Mouse (Mus musculus): ENCODE data around the gene Mtor. TPM values are rescaled to one million over a fixed set of nuclear protein-coding genes. Genes with fewer than 3 reads are reported as not detected.

Gene Mtor
- polyA plus RNA-seq, 1 experiment from 2014 or later = 17.7 TPM

GRCm38 (mm10) chr4:148603376-148604139 lies 155.1 kb downstream of the Mtor start:
- no peak overlapping the region for H3K4me2 ChIP-seq
- H3K36me3 ChIP-seq = 0 out of 2 replicates have a peak, but pooled peaks cover 6% of the 10 kb centered on the region
- 73% methylated on average over 10 of the region's 10 CpGs for whole genome bisulfite sequencing
- no peak overlapping the region for H3K9ac ChIP-seq (replicated peaks)
- ATAC-seq (ENCODE audit: low FRiP score) = no peak
- no peaks in the 10 kb centered on the region for H3K4me1 ChIP-seq
- H3K27me3 ChIP-seq (replicated peaks) = no peaks in the 10 kb centered on the region
- no peak overlapping the region for H3K27ac ChIP-seq (replicated peaks)
- H3K4me3 ChIP-seq (replicated peaks) = no peak overlapping the region
- H3K9me3 ChIP-seq (replicated peaks) = no peaks in the 10 kb centered on the region

GRCm38 (mm10) chr4:148604141-148604540 lies 155.7 kb downstream of the Mtor start:
- H3K27me3 ChIP-seq (replicated peaks) = no peaks in the 10 kb centered on the region
- H3K4me1 ChIP-seq = no peaks in the 10 kb centered on the region
- 0 out of 2 replicates have a peak, but pooled peaks cover 6% of the 10 kb centered on the region for H3K36me3 ChIP-seq
- no peak overlapping the region for H3K4me3 ChIP-seq (replicated peaks)
- H3K27ac ChIP-seq (replicated peaks) = no peak overlapping the region
- WGBS = 78% methylated on average over 7 of the region's 7 CpGs
- ATAC-seq (ENCODE audit: low FRiP score) = no peak
- no peaks in the 10 kb centered on the region for H3K9me3 ChIP-seq (replicated peaks)
- no peak overlapping the region for H3K4me2 ChIP-seq
- no peak overlapping the region for H3K9ac ChIP-seq (replicated peaks)

GRCm38 (mm10) chr4:148604541-148605165 lies 156.2 kb downstream of the Mtor start:
- Histone ChIP-seq H3K4me2 (no peak overlapping the region), H3K9ac (replicated peaks) (no peak overlapping the region), H3K36me3 (0 out of 2 replicates have a peak, but pooled peaks cover 7% of the 10 kb centered on the region), H3K4me3 (replicated peaks) (no peak overlapping the region), H3K9me3 (replicated peaks) (no peaks in the 10 kb centered on the region), H3K27me3 (replicated peaks) (no peaks in the 10 kb centered on the region), H3K27ac (replicated peaks) (no peak overlapping the region), H3K4me1 (no peaks in the 10 kb centered on the region)
- ATAC-seq (ENCODE audit: low FRiP score) = no peak
- WGBS = over 99% methylated on average over 3 of the region's 3 CpGs

Other genes with a start within 250 kb of the Mtor start
- gene Disp3, start 160.6 kb upstream of the Mtor start, polyA plus RNA-seq (2015; fragmentation: Nextera tagmentation; extraction: Ambion mirVana) = 13.0 and 15.6 TPM in 2 replicates
- gene Ubiad1, start 3.8 kb upstream of the Mtor start, polyA plus RNA-seq (2015; fragmentation: Nextera tagmentation; extraction: Ambion mirVana) = 17.7 and 19.7 TPM in 2 replicates
- gene Angptl7, start 51.8 kb downstream of the Mtor start, polyA plus RNA-seq (2015; fragmentation: Nextera tagmentation; extraction: Ambion mirVana) = 0.36 and 0.61 TPM in 2 replicates
- 81.9 and 91.2 TPM in 2 replicates for gene Exosc10, start 109.8 kb downstream of the Mtor start, polyA plus RNA-seq (2015; fragmentation: Nextera tagmentation; extraction: Ambion mirVana)
- 198 and 210 TPM in 2 replicates for gene Srm, start 142.9 kb downstream of the Mtor start, polyA plus RNA-seq (2015; fragmentation: Nextera tagmentation; extraction: Ambion mirVana)
- gene Masp2, start 153.9 kb downstream of the Mtor start, polyA plus RNA-seq (2015; fragmentation: Nextera tagmentation; extraction: Ambion mirVana) = 1.3 and 1.6 TPM in 2 replicates
- gene Tardbp, start 178.4 kb downstream of the Mtor start, polyA plus RNA-seq (2015; fragmentation: Nextera tagmentation; extraction: Ambion mirVana) = 155 and 196 TPM in 2 replicates
- not detected in 2 replicates for gene Gm572, start 194.7 kb downstream of the Mtor start, polyA plus RNA-seq (2015; fragmentation: Nextera tagmentation; extraction: Ambion mirVana)

Data from neural tube, embryonic 15.5 days (tissue).